Mouse (Mus musculus): ENCODE data around the gene Pak7. TPM values are rescaled to one million over a fixed set of nuclear protein-coding genes. Genes with fewer than 3 reads are reported as not detected.

Gene Pak7
- total RNA-seq, 2 experiments from 2014 or later = 0.10 TPM; not detected in 1

Other genes with a start within 250 kb of the Pak7 start
- 10 to 100 TPM in 1 of 2 experiments, 1 to 10 TPM in 1; 8.9 to 31.3 TPM for gene Ankef1, start 113.9 kb upstream of the Pak7 start, total RNA-seq (2021)